Mouse (Mus musculus): ENCODE data around the gene Amn1.
"Not testable (repeated sequence)": the region's sequence is repeated elsewhere in the genome, so short reads cannot be mapped to it uniquely, and the experiment has no call there.

Amn1 gene

DNA sequence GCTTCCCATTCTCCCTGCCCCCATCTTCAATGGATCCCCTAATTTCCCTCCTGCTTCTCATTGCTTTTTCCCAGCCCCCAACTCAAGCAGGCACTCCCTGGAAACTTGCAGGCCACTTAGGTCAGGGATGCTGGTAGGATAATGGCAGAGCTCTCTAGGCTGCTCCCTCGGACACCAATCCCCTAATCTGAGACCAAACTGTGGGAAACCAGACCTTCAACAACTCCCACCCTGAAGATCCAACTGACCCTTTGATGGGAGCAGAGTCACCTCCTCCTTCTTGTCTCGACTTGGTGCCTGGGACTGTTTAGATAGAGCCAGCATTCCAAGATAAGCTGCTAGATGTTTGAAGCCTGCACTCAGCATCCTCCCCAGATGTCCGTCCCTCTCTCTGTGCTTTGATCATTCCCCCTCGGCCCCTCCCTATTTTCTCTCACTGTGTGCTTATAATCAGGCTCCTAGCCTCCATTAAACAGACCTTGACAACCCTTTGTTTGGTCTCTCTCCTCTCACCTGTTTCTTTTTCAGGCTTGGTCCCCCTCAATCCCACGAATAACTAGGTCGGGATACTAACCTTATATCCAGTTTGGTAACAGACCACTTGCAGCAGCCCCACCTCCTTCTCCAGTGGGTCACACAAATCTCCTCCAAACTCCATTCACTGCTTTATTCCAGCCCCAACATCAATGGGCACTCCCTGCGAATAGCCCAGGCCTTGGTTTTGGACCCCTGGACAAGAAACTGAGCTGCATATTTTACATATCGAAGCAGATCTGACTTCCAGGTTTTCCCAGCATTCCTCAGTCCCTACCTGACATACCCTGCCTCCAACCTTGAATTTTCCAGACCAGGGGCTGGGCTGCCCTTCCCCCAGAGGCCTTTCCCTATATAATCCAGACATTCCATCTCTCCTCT, 34.1 kb downstream of the Amn1 start:
- peak; percentile 24 for DNase-seq (ENCODE audit: low read depth, low spot score)

- DNase-seq (ENCODE audit: low read depth, low spot score), result no peak
Measured at GRCm38 (mm10) chr6:149153473-149154115, 34.9 kb downstream of the Amn1 start.

DNA sequence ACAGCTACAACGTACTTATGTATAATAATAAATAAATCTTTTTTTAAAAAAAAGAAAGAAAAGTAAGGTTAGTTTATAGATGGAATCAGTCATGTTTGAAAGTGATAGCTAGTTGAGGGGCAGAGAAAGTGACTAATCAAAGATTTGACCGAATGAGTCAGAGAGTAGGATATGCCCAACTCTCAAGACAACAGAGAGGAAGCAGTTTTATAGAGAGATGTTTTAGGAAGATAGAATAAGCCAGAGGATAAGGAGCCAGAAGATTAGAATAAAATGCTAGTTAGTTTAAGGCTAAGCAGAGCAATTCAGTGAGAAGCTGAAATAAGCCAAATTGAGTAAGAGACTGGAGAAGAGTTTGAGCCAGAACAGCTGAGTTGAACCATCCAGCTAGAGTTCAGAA, 36.4 kb downstream of the Amn1 start:
- DNase-seq (ENCODE audit: low read depth, low spot score), result no peak

DNA sequence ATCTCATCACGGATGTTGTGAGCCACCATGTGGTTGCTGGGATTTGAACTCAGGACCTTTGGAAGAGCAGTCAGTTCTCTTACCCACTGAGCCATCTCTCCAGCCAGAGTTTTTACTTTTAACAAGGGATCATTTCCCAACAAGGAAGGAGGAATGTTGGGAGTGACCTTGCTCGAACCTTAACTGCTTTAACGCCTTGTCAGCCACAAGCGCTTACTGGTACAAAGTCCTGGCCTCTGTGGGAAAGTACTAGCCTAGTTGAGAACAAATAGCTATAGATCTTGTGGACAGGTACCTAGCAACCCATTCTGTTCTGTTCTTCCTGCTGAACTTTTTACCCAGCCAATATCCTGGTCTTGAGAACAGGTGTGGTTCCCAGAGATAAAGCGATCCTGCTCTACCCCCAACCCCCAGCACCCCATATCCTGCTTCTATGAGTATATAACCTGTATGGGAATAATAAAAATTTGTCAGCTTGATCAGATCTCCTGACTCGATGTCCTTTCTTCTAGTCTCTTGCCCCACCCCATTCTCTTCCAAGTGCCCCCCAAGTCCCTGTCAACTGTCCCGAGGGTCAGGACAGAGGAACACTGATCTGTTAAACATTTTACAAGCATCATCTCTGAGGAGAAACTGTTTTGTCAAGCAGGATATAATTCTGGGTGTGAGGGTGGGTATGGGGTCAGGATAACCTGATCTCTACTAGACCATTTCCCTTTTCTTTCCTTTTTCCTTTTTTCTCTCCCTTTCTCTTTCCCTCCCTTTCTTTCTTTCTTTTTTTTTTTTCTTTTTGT, 39.9 kb downstream of the Amn1 start:
- peak; percentile 76 for DNase-seq (ENCODE audit: low read depth, low spot score)

- DNase-seq (ENCODE audit: low read depth, low spot score), result no peak
Measured at GRCm38 (mm10) chr6:149145143-149145542, 43.4 kb downstream of the Amn1 start.

DNA sequence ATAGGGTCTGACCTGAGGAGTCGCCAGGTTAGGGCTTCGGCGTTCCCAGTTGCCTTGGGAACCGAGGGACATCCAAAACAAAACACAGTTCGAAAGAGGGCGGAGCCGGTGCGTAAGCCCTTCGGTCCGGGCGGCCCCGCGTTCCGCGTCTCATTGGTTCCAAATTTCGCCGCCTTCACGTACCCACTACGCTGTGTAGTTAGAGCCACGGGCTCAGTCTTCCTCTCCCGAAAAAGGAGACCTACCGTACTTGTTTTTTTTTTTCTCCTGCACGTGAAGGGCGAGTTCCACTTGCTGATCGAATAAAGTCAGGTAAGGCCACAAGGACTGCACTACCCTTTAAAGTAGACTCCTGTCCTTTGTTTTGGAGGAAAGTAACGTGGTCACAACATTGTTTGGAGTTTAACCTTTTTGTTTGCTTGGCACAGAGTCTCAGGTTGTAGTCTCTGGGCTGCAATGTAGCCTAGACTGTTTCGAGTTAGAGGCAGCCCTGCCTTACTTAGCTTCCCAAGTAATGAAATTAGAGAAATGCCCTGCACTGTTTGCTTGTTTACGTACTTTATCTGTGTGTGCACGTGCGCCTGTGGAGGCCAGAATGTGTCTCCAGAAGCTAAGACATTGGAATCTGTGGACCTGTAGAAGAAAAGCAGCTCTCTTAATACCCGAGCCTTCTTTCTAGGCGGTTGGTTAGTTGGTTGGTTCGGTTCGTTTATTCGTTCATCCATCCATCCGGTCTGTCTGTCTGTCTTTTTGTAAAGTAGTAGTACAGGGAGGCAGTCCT, 46.9 kb downstream of the Amn1 start:
- peak; percentile 97 for DNase-seq (ENCODE audit: low read depth, low spot score)

GRCm38 (mm10) chr6:149139471-149139870, 49.0 kb downstream of the Amn1 start, which contains the start of gene Etfbkmt:
TSS of gene Etfbkmt (plus strand) at chr6:149139849.
- no peak for DNase-seq (ENCODE audit: low read depth, low spot score)

- DNase-seq (ENCODE audit: low read depth, low spot score), result peak; percentile 37
Measured at GRCm38 (mm10) chr6:149139011-149139410, 49.5 kb downstream of the Amn1 start.

DNA sequence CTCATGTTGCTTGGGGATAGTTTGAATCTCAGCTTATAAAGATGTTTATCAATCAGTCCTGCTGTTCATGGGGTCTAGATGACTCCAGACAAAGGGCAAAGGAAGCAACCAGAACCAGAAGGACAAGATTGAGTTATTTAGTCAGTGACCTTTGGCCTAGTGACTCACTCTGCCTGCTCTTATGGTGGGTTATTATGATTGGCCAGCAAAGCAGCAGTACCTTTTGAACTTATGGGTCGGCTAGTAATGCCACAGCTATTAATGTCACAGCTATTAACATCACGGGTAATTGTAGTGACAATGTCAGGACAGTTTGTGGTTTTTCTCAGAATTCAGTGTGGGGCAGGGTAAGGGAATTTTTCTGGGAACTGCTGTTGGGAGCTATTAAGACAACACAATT, 50.6 kb downstream of the Amn1 start:
- DNase-seq (ENCODE audit: low read depth, low spot score), result peak; percentile 68

- no peak for DNase-seq (ENCODE audit: low read depth, low spot score)
Measured at GRCm38 (mm10) chr6:149135631-149136030, 52.9 kb downstream of the Amn1 start.

- DNase-seq (ENCODE audit: low read depth, low spot score), result no peak
Measured at GRCm38 (mm10) chr6:149134391-149135150, 53.9 kb downstream of the Amn1 start.

DNA sequence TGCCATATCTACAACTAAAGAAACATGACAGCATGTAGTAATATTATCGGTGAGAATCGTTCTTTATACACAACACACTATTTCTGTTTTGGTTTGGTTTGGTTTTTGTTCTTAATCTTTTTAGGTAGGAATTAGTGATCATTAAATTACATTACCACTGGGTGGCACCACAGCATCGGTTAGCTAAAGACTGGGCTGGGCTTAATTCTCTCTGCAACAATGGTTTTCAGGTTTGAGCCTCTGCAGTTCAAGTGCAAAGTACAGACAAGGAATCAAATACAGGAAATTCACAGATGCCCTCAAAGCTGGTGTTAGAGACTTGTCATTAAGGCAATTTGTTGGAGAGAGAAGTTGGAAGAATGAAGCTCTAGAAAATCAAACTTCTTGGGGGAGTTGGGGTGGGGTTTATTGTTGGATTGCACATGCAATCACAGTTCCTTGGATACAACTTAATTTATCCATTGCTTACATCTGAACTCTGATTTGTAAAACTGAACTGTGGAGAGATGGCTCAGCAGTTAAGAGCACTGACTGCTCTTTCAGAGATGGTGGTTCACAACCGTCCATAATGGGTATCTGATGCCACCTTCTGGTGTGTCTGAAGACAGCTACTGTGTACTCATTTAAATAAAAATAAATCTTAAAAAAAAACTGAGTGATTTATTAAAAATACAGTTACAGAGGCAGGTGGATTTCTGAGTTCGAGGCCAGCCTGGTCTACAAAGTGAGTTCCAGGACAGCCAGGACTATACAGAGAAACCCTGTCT, 56.0 kb downstream of the Amn1 start:
- peak; percentile 87 for DNase-seq (ENCODE audit: low read depth, low spot score)

DNA sequence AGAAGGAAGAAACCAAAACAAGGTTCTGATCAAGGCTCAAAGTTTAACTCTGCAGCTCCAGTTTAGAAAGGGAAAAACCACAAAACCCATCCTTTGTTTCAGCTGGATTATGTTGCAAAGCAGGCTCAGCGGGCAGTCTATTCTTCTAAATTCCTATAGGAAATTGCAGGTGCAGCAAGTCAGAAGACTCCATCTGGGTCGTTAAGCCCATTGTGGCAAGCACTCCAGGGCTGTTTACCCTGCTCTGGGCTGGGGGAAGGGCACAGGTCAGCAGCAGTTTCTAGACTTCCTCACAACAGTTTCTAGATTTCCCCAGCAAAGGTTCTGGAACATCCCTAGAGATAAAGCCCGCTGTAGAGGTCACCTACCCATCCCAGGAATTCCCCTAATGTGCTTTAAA, 57.4 kb downstream of the Amn1 start:
- DNase-seq (ENCODE audit: low read depth, low spot score), result peak; percentile 100

DNA sequence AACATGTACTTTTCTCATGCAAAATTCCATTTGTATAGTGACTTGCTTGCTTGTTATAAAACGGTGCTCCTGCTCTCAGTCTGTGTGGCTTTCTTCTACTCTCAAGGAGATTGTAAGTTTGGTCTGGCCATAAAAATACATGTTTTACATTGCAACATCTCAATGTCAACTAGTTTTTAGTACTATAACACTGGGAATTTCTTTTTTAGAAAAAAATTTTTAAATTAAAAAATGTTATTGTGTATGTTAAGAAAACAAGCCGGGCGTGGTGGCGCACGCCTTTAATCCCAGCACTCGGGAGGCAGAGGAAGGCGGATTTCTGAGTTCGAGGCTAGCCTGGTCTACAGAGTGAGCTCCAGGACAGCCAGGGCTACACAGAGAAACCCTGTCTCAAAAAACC, 58.6 kb downstream of the Amn1 start, which contains the start of gene Gm10203:
Gm10203 (plus strand) TSS at position 301 of the 400 bp plus-strand sequence.
- DNase-seq (ENCODE audit: low read depth, low spot score), result not testable (repeated sequence)

GRCm38 (mm10) chr6:149126675-149127074, 61.8 kb downstream of the Amn1 start:
- DNase-seq (ENCODE audit: low read depth, low spot score), result peak; percentile 96

- DNase-seq (ENCODE audit: low read depth, low spot score), result peak; percentile 58
Measured at GRCm38 (mm10) chr6:149123042-149123441, 65.5 kb downstream of the Amn1 start.

GRCm38 (mm10) chr6:149119853-149120252, 68.7 kb downstream of the Amn1 start:
- DNase-seq (ENCODE audit: low read depth, low spot score), result peak; percentile 78

DNA sequence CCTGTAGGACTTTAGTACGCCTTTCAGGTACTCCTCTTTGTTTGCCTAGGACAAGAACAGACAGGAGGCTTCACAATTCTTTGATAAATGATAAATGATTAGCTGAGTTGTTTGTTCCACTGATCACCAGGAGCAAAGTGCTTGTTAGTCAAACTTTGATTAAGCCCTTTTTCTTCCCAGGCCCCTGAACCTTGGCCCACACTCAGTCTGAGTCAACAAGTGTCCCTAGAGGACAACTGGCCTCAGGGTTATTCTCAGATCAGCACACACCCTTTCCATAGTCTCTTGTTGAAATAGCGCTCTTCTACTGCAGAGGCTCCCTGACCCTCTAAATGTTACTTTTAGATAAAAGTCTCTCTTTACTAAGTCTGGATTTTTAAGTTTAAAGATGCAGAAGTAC, 69.6 kb downstream of the Amn1 start:
- DNase-seq (ENCODE audit: low read depth, low spot score), result no peak

GRCm38 (mm10) chr6:149116992-149117391, 71.5 kb downstream of the Amn1 start:
- DNase-seq (ENCODE audit: low read depth, low spot score), result no peak

- DNase-seq (ENCODE audit: low read depth, low spot score), result no peak
Measured at GRCm38 (mm10) chr6:149108909-149109308, 79.6 kb downstream of the Amn1 start.

Measured in R1 (cell line).